Mouse (Mus musculus) embryonic facial prominence, embryonic 12.5 days (tissue): ENCODE results near the gene Atad1. TPM values are rescaled to one million over a fixed set of nuclear protein-coding genes. Genes with fewer than 3 reads are reported as not detected.

ENCODE experiments used
- ATAC-seq: fragments of 200-750 bp; cut with Nextera tagmentation; 2 replicates; pipeline ENCODE4 v1.8.0; 2017; ENCODE audit not compliant: insufficient number of reproducible peaks, insufficient read depth, low FRiP score, low TSS enrichment
- H3K27ac ChIP-seq: fragments of 300-500 bp; sonication (generic); 2 replicates; pipeline ENCODE4 v1.5.1; 2016; ENCODE audit warnings: mild to moderate bottlenecking
- H3K27me3 ChIP-seq: fragments of 300-500 bp; sonication (generic); 2 replicates; pipeline ENCODE4 v1.6.1; 2016; ENCODE audit warnings: mild to moderate bottlenecking, moderate library complexity
- H3K36me3 ChIP-seq: fragments of 300-500 bp; sonication (generic); 2 replicates; pipeline ENCODE4 v1.6.1; 2016; ENCODE audit warnings: mild to moderate bottlenecking
- H3K4me1 ChIP-seq: fragments of 300-500 bp; sonication (generic); 2 replicates; pipeline ENCODE4 v1.6.1; 2016
- H3K4me2 ChIP-seq: fragments of 300-500 bp; sonication (generic); replicated peaks from 2 replicates; pipeline ENCODE4 v1.6.1; 2016; ENCODE audit warnings: mild to moderate bottlenecking, moderate library complexity
- H3K4me3 ChIP-seq: fragments of 300-500 bp; sonication (generic); 2 replicates; pipeline ENCODE4 v1.5.1; 2016; ENCODE audit warnings: mild to moderate bottlenecking
- H3K9ac ChIP-seq: fragments of 300-500 bp; sonication (generic); 2 replicates; pipeline ENCODE4 v1.6.1; 2016; ENCODE audit warnings: mild to moderate bottlenecking, moderate library complexity
- H3K9me3 ChIP-seq: fragments of 300-500 bp; sonication (generic); 2 replicates; pipeline ENCODE4 v1.6.1; 2016; ENCODE audit warnings: mild to moderate bottlenecking, moderate library complexity
- WGBS: fragments of 180-500 bp; shearing (Covaris S2); methylation state at CpG from one replicate; pipeline ENCODE4 v1.1.7; 2016; 5-methylcytosine and 5-hydroxymethylcytosine counted together
- polyA plus RNA-seq: library from polyadenylated mRNA; unstranded; fragments of >200 nt; fragmentation: Nextera tagmentation; extraction: Ambion mirVana; gene quantifications from 2 replicates; pipeline ENCODE4 v1.2.1, GENCODE M21; 2016

The Atad1 gene
- polyA plus RNA-seq, 1 experiment from 2014 or later: 67.6 TPM

- Histone ChIP-seq H3K4me3 (no peak overlapping the region), H3K4me2 (no peak overlapping the region), H3K36me3 (0 out of 2 replicates have a peak, but pooled peaks cover 3% of the 10 kb centered on the region), H3K27me3 (no peaks in the 10 kb centered on the region), H3K9ac (no peak overlapping the region), H3K9me3 (no peaks in the 10 kb centered on the region), H3K27ac (no peak overlapping the region), H3K4me1 (no peaks in the 10 kb centered on the region)
- ATAC-seq: no peak
- 85% methylated on average over 8 of the region's 8 CpGs for WGBS
These were observed 74.3 kb downstream of the Atad1 start for GRCm38 (mm10) chr19:32665243-32665642.

GRCm38 (mm10) chr19:32662936-32663335 lies 76.7 kb downstream of the Atad1 start:
- no peaks in the 10 kb centered on the region for H3K27me3 ChIP-seq

GRCm38 (mm10) chr19:32659346-32659745 lies 80.2 kb downstream of the Atad1 start:
- Histone ChIP-seq H3K27ac (no peak overlapping the region), H3K4me2 (no peak overlapping the region), H3K4me1 (no peaks in the 10 kb centered on the region), H3K27me3 (no peaks in the 10 kb centered on the region), H3K9ac (no peak overlapping the region), H3K4me3 (no peak overlapping the region), H3K9me3 (no peaks in the 10 kb centered on the region), H3K36me3 (0 out of 2 replicates have a peak, but pooled peaks cover 3% of the 10 kb centered on the region)
- ATAC-seq: no peak
- WGBS: 74% methylated on average over 5 of the region's 5 CpGs

More at GRCm38 (mm10) chr19:32662936-32663335, 76.7 kb downstream of the Atad1 start:
- 88% methylated on average over 6 of the region's 6 CpGs for WGBS
- no peak overlapping the region for H3K9ac ChIP-seq
- H3K4me2 ChIP-seq: no peak overlapping the region
- no peaks in the 10 kb centered on the region for H3K4me1 ChIP-seq
- H3K4me3 ChIP-seq: no peak overlapping the region
- H3K27ac ChIP-seq: no peak overlapping the region
- 0 out of 2 replicates have a peak, but pooled peaks cover 3% of the 10 kb centered on the region for H3K36me3 ChIP-seq
- no peaks in the 10 kb centered on the region for H3K9me3 ChIP-seq
- ATAC-seq: no peak

- WGBS: 85% methylated on average over 7 of the region's 7 CpGs
- H3K36me3 ChIP-seq: no peaks in the 10 kb centered on the region
- ATAC-seq: no peak
- no peak overlapping the region for H3K4me2 ChIP-seq
- H3K27me3 ChIP-seq: no peaks in the 10 kb centered on the region
- no peak overlapping the region for H3K9ac ChIP-seq
- H3K4me3 ChIP-seq: no peak overlapping the region
- no peaks in the 10 kb centered on the region for H3K4me1 ChIP-seq
- H3K27ac ChIP-seq: no peak overlapping the region
- H3K9me3 ChIP-seq: no peaks in the 10 kb centered on the region
These were observed 85.8 kb downstream of the Atad1 start for GRCm38 (mm10) chr19:32653630-32654362.

GRCm38 (mm10) chr19:32653122-32653521 lies 86.5 kb downstream of the Atad1 start:
- Histone ChIP-seq H3K9ac (no peak overlapping the region), H3K9me3 (no peaks in the 10 kb centered on the region), H3K27ac (no peak overlapping the region), H3K4me1 (no peaks in the 10 kb centered on the region), H3K4me3 (no peak overlapping the region), H3K27me3 (no peaks in the 10 kb centered on the region), H3K4me2 (no peak overlapping the region), H3K36me3 (no peaks in the 10 kb centered on the region)
- ATAC-seq: no peak
- 83% methylated on average over 5 of the region's 5 CpGs for WGBS

GRCm38 (mm10) chr19:32651046-32651445 lies 88.5 kb downstream of the Atad1 start:
- no peak for ATAC-seq
- H3K27me3 ChIP-seq: no peaks in the 10 kb centered on the region
- no peak overlapping the region for H3K4me2 ChIP-seq
- no peak overlapping the region for H3K9ac ChIP-seq
- no peaks in the 10 kb centered on the region for H3K4me1 ChIP-seq
- no peak overlapping the region for H3K4me3 ChIP-seq
- 88% methylated on average over 5 of the region's 5 CpGs for WGBS
- H3K27ac ChIP-seq: no peak overlapping the region
- no peaks in the 10 kb centered on the region for H3K36me3 ChIP-seq
- H3K9me3 ChIP-seq: no peaks in the 10 kb centered on the region

GRCm38 (mm10) chr19:32648019-32648571 lies 91.5 kb downstream of the Atad1 start:
- no peaks in the 10 kb centered on the region for H3K27me3 ChIP-seq
- H3K4me2 ChIP-seq: no peak overlapping the region
- no peaks in the 10 kb centered on the region for H3K9me3 ChIP-seq
- H3K9ac ChIP-seq: no peak overlapping the region
- 34% methylated on average over 10 of the region's 10 CpGs for WGBS
- H3K4me3 ChIP-seq: no peak overlapping the region
- H3K4me1 ChIP-seq: no peaks in the 10 kb centered on the region
- ATAC-seq: no peak
- H3K27ac ChIP-seq: no peak overlapping the region
- no peaks in the 10 kb centered on the region for H3K36me3 ChIP-seq

- 84% methylated on average over 3 of the region's 3 CpGs for WGBS
- no peak overlapping the region for H3K4me2 ChIP-seq
These were observed 93.2 kb downstream of the Atad1 start for GRCm38 (mm10) chr19:32646382-32646781.

GRCm38 (mm10) chr19:32645939-32646338 lies 93.6 kb downstream of the Atad1 start:
- Histone ChIP-seq H3K36me3 (no peaks in the 10 kb centered on the region), H3K27ac (no peak overlapping the region), H3K4me2 (no peak overlapping the region), H3K27me3 (no peaks in the 10 kb centered on the region), H3K9me3 (no peaks in the 10 kb centered on the region), H3K9ac (no peak overlapping the region), H3K4me1 (no peaks in the 10 kb centered on the region), H3K4me3 (no peak overlapping the region)
- WGBS: 87% methylated on average over 7 of the region's 7 CpGs
- no peak for ATAC-seq

More at GRCm38 (mm10) chr19:32646382-32646781, 93.2 kb downstream of the Atad1 start:
- no peaks in the 10 kb centered on the region for H3K36me3 ChIP-seq
- H3K4me3 ChIP-seq: no peak overlapping the region
- H3K9me3 ChIP-seq: no peaks in the 10 kb centered on the region
- no peak for ATAC-seq
- H3K27me3 ChIP-seq: no peaks in the 10 kb centered on the region
- H3K27ac ChIP-seq: no peak overlapping the region
- H3K9ac ChIP-seq: no peak overlapping the region
- H3K4me1 ChIP-seq: no peaks in the 10 kb centered on the region

GRCm38 (mm10) chr19:32643642-32644041 lies 95.9 kb downstream of the Atad1 start:
- ATAC-seq: no peak
- 90% methylated on average over 3 of the region's 3 CpGs for WGBS
- Histone ChIP-seq H3K4me2 (no peak overlapping the region), H3K27me3 (no peaks in the 10 kb centered on the region), H3K4me3 (no peak overlapping the region), H3K9ac (no peak overlapping the region), H3K27ac (no peak overlapping the region), H3K4me1 (no peaks in the 10 kb centered on the region), H3K9me3 (no peaks in the 10 kb centered on the region), H3K36me3 (no peaks in the 10 kb centered on the region)

- H3K36me3 ChIP-seq: no peaks in the 10 kb centered on the region
- no peak overlapping the region for H3K9ac ChIP-seq
- no peak overlapping the region for H3K27ac ChIP-seq
- no peaks in the 10 kb centered on the region for H3K9me3 ChIP-seq
- 81% methylated on average over 8 of the region's 8 CpGs for WGBS
- H3K27me3 ChIP-seq: no peaks in the 10 kb centered on the region
- H3K4me2 ChIP-seq: no peak overlapping the region
- ATAC-seq: no peak
- no peaks in the 10 kb centered on the region for H3K4me1 ChIP-seq
- no peak overlapping the region for H3K4me3 ChIP-seq
These were observed 97.6 kb downstream of the Atad1 start for GRCm38 (mm10) chr19:32641995-32642394.

GRCm38 (mm10) chr19:32641535-32641934 lies 98.1 kb downstream of the Atad1 start:
- H3K36me3 ChIP-seq: no peaks in the 10 kb centered on the region
- no peak for ATAC-seq
- 92% methylated on average over 7 of the region's 7 CpGs for WGBS

More at GRCm38 (mm10) chr19:32641535-32641934, 98.1 kb downstream of the Atad1 start:
- Histone ChIP-seq H3K4me3 (no peak overlapping the region), H3K27ac (no peak overlapping the region), H3K4me1 (no peaks in the 10 kb centered on the region), H3K27me3 (no peaks in the 10 kb centered on the region), H3K4me2 (no peak overlapping the region), H3K9me3 (no peaks in the 10 kb centered on the region), H3K9ac (no peak overlapping the region)
